Mouse (Mus musculus) heart, adult 8-10 months (tissue): ENCODE data around the gene Emb. TPM values are rescaled to one million over a fixed set of nuclear protein-coding genes. Genes with fewer than 3 reads are reported as not detected.

Experiments
- DNase-seq: peaks from one replicate; pipeline ENCODE4 v3.0.0; 2022; ENCODE audit warnings: low spot score
- total RNA-seq, 4 experiments: library from RNA; stranded (reverse); gene quantifications; 2 replicates each; pipeline ENCODE4 v1.2.4; 2022

The Emb gene
- total RNA-seq, 4 experiments from 2014 or later = 9.1 to 13.0 (median 9.7) TPM

DNA sequence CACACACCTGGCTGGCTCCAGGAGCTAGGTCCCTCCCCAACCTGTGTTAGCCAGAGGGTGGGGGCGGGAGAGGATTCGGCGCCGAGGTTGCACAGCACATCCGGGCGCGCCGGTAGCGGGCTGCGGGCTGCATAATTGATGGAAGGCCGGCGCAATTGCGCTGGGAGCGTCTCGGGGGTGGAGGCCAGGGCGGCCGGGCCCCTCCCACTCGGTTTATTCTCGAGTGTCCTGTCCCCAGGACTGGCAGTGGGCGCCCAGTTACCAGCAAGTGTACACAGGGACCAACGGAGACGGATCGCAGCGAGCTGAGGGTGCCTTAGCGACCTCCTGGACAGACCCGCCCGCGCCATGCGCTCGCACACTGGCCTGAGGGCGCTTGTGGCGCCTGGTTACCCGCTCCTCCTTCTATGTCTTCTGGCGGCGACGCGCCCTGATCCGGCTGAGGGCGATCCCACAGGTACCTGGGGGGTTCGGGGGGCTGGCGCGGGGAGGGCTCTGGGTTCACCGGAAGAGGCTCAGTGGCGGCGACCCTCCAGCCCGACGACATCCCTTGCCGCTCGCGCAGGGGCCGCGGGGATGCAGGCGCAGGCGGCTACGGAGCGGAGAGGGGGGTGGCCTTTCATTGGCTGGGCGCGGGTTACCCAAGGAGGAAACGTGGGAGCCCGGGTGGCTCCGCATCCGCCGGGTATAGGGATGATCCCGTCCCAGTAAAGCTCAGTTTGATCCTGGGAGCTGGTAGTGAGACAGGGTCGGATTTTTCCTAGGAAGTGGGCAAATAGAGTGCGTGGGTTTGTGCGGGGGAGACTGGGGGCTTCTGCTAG lies 12.4 kb downstream of the Emb start, which contains the start of gene Gm17509:
Gene Gm17509 (minus strand): TSS at position 575 of the 821 bp plus-strand sequence.
- peak; percentile 6 for DNase-seq

DNA sequence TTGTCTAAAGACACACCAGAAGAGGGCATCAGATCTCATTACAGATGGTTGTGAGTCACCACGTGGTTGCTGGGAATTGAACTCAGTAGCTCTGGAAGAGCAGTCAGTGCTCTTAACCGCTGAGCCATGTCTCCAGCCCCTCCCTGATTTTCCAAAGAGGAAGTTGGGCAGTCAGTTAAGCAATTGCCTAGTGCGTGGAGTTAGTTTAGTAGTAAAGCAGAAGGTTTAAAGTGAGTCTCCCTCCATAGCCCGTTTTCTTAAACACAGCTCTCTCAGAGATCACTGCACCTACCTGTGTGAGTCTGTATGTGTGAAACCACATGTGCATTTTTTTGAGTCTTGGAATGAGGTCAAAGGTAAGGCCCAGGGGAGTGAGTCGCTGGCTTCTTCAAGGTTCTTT lies 14.8 kb downstream of the Emb start:
- no peak for DNase-seq

DNA sequence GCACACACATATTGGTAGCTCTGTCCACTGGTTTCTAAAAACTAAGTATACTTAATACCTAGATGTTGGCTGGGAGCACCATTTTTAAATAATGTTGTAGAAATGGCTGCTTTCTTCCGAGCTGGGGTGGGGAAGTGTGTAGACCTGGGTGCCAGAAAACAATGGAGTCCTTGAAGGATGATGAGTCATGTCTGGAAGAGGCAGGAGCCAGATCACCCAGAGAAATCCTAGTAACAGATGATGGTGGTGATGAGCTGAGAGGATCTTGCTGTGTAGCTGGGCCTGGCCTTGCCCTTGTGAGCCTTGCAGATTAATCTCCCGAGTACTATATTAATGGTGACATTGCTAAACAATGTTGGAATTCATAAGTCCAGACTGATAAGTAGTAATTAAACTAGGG lies 16.6 kb downstream of the Emb start:
- DNase-seq = no peak

DNA sequence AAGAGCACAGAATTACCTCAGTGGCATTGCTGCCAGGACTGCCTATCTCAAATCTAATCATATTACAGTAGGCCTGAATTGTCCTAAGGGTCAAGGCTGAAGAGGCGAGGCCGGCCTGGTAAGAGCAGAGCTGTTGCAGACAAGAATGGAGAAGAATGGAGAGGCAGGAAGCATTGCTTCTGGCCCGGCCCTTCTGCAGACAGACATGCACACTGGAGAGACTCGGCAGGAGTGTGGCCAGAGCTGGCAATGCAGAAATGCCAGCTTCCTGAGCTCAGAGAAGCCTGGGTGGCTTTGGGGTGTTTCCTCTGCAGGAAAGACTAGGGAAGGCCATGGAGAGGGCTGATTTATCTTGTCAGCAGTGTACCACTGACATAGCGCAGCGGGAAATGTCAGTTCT lies 17.2 kb downstream of the Emb start:
- DNase-seq = no peak

DNA sequence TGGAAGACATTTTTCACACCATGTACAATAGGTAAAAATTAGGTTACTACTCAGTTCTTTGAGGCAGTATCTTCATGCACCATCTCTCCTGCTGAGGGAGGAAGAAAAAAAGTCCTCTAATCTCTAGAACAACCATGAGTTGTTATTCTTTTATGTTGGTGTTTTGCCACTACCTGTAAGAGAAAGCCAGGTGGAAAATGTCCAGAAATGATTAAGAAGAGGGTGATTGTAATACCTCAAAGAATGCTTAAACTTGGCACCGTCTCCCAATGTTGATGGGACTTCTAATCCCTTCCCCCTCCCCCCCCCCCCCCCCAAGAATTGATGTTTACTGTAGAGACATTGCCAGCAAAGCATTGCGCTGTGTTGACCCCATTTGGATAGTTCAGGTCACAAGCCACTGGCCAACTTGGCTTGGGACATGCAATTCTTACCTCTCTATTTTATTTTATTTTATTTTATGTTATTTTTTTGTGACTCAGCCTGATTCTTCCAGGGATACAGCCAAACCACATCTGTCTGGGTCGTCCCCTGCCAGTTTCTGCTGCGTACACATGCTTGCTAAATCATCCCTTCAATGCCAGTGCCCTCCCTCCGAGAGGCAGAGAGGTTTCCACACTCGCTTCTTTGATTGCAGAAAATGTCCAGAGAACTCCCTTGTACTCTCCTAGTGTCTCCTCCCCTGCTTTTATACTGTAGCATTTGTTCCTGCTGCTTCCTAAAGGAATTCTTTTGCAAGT lies 22.2 kb downstream of the Emb start:
- DNase-seq = no peak

DNA sequence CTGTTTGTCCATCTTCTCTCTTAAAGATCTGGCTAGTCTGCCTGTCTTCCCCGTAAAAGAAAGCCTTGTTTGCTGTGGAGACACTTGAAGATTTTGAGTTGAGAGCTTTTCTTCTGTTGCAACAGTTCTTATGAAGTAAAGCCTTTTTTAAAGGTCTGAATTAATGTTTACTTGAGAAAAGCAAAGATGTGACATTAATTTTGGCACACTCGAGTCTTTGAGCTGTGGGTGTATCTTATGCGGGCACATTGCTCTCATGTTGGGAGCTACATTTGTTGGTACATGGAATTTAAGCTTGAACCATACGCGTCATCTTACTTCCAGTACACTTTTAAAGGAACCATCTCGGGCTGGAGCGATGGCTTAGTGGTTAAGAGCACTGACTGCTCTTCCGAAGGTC lies 25.5 kb downstream of the Emb start:
- no peak for DNase-seq

DNA sequence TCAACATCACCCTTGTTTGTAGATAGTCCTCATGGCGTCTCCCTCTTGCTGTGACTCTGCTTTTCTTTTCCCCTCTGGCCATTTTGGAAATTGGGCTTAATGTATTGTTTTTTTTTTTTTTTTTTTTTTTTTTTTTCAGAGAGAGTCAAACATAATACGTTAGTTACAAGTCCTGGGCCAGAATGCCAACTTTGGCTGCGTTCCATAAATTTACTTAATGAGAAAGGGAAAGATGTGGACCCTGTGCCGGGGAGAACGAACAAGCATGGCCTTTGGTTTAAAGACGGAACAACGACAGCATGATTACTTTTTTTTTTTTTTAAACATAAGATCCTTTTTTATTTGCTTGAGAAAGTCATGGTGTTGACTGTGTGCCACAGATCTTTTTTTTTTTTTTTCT lies 26.1 kb downstream of the Emb start:
- DNase-seq = no peak

DNA sequence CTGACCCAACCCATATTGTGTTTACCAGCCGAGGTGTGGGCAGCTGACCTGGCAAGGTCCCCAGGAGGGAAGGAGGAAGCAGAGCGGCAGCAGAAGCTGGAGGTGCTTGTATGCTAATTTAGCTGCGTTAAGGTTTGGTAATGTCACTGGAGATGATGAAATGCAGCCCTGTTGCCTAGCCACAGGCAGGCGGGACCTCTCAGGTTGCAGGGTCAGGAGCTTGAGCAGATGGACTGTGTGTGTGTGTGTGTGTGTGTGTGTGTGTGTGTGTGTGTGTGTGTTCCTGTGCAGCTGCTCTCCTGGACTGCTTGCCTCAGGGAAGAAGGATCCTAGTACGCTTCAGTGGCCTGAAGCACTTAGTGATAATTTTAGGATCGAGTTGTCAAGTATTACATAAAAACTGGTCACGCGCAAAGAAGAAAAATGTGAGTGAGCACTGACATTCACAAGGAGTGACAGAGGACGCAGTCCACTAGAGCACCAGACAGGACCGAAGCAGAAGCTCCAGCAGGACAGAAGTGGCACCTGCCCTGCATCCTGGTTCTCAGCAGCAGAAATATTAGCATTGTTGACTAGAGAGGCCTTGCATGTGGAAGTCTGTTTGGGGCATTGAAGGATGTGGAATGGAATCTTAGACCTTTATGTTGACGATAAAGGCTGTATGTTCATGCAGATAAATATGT lies 27.3 kb downstream of the Emb start:
- no peak for DNase-seq

DNA sequence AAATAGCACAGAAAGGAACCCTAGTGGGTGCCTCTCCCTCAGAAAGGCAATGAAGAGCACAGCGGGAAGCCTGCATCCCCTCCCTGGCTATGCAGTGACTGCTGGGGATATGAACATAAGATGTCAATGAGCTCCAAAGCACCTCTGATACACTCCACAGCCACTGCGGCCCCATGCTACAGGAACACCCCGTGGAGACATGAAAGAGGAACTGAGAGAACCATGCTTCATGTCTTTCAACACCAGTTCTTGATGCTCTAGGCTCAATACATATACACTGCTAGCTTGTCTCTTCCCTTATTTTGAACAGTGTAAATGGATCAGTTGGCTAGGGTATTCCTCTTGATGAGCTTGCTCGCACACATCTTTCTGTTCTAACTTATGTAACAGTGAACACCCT lies 28.8 kb downstream of the Emb start:
- DNase-seq = no peak

DNA sequence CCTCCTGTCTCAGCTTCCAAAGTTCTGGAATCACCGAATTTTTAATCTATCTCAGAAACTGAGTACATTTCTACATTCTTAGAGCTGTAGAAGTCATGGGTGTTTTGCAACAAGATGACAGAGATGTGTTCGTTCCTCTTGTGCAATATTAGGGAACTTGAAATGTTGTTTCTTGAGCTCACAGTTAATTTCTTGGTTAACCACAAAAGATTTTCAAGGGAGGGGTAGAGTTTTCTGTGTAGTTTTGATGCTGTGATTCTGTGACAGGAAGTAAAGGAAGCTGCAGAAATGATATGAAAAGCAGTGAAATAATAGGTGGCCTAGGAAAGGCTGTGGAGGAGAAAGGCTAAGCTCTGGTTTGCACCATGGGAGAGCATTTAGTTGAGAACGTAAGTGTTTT lies 33.7 kb downstream of the Emb start:
- no peak for DNase-seq

DNA sequence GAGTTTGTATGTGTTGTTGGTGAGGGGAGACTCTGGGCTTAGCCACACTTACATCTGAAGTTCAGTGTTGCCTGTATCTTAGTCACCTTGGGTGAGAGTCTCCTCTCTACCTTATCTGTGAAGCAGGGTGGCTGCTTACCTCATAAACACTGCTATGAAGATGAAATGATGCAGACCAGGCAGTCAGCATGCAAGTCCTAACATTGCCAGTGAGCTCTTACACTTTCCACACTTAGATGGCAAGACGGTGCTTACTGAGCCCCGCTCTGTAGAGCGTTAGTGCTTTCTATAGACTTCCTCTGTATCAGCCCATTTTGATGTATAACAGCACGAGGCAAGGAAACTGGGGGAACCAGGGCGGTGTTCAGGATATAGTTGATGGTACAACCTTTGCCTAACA lies 34.3 kb downstream of the Emb start:
- no peak for DNase-seq

DNA sequence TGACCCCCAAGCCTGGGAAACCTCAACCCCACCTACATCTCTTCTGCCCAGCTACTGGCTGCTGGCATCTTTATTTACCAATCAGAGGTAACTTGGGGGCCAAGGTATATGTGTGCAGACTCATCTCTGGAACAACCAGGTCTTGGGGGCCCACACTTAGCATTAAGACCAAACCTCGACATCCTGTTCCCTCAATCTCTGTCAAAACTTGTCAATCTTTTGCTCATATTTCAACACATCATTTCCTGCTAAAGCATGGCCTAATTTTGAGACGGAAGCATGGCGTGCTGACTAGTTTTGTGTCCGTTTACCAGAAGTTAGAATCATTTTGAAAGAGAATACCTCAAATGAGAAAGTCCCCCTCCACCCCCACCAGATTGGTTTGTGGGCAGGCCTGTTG lies 52.4 kb downstream of the Emb start:
- no peak for DNase-seq

DNA sequence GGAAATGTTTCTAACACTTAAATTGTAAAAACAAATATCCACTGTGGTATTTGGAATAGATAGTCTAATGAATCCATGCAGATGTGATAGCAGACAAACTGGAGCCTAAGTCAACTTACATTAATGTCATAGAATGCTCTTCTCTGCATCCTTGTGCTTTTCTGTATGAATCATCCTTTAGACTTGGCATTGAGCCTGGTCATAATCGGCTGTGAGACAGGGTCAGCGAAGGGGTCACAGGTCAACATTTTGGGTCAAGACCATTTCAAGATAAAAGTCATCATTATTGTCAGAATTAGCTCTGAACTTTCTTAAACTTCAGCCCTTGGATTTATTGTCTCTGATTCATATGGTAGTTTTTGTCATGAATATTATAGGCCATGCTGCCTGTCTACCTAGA lies 57.8 kb downstream of the Emb start:
- DNase-seq = no peak

DNA sequence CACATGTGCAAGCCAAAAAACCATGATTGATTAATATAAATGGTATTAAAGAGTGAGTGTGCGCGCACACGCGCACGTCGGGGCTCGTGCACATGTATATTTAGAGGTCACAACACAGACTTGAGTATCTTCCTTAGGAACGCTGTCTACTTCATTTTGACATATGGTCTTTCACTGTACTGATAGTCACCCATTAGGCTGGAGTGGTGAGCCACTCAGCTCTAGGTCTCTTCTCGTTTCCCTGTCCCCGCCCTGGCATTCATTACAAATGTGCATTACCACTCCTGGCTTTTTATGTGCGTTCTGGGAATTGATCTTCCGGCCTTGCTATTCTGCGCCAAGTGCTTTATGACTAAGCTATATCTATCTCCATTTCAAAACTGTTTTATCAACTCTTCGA lies 59.6 kb downstream of the Emb start:
- no peak for DNase-seq

DNA sequence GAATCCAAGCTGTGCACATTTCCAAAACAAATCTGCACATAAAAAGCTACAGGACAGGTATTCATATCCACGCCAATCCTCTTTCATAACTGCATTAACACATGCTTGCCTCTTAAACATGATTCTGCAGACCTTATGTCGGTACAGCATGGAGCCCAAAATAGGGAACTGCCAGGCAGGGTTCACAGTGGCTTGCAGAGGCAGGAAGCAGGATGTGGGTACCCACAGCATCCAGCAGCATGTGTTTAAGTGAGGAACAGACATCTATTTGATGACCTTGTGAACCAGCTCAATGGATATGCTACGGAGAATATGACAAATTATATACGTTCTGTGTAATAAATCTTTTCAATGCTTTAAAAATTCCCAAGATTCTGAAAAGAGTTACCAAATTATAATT lies 75.7 kb downstream of the Emb start:
- DNase-seq = peak; percentile 4

DNA sequence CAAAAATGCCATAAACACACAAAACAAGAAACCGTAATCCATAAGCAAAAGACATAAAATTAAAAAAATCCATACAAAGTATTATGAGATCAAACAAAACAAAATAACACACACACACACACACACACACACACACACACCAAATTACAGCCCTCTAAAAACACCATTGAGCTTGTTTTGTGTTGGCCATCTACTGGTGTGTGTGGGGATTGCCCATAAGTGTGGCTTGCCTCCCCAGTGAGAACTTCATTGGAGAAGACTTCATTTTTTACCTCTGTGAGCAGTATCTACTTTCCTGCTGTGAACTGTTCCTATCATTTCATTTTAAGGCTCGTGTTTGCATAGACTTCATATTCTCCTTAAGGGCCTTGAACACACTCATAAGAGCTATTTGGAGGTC lies 78.6 kb downstream of the Emb start:
- no peak for DNase-seq

DNA sequence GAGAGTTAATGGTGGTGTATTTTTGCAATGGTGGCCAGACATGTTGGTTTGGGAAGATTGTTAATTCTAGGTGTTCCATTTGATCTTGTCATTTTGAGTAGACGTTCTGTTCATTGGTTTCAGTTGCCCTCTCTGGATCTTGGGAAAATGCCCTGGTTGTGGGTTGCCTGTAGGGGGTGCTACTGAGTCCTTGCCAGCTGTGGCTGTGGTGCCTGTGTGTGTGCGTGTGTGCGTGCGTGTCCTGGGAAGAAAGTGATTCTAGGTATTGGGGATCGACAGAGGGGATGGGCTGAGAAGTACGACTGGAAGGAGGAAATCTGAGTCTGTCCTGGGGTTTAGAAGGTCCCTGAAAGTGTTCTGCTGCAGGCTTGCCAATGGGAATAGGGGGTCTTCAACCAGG lies 79.1 kb downstream of the Emb start:
- no peak for DNase-seq

DNA sequence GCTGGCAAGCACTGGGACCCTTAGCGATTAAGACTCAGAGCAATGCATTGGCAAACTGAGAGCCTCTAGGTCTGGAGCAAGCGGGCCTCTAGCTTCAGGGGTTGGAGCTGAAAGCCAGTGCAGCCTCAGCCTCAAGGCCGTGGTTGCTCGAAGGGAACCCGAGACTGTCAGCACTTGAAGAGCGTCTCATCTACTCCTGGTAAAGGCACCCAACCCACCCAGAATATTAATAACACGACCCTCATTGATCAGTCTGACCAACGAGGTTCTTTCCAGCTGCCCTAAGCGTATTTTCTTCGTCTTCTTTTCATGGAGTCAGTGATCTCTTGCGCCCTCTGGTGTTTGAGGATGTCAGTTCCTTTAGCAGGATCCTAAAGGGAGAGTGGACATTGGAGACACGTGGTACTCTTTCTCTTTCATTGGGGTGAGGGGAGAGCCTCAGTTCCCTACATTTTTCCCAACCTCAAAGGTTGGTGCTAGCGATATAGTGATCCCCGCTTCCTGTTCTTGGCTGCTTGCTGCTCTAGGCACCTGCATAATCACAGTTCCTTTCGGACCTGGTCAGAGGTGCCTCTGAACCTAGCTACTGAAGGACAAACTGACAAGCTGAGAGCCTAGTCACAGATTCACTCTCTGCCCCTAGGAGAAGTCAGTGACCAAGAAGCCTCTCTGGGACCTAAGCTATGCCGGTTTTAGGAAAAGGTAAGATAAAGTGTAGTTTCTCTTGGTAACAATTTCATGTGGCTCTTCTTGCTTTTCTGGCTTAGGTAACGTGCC lies 81.3 kb downstream of the Emb start:
- DNase-seq = peak; percentile 53

DNA sequence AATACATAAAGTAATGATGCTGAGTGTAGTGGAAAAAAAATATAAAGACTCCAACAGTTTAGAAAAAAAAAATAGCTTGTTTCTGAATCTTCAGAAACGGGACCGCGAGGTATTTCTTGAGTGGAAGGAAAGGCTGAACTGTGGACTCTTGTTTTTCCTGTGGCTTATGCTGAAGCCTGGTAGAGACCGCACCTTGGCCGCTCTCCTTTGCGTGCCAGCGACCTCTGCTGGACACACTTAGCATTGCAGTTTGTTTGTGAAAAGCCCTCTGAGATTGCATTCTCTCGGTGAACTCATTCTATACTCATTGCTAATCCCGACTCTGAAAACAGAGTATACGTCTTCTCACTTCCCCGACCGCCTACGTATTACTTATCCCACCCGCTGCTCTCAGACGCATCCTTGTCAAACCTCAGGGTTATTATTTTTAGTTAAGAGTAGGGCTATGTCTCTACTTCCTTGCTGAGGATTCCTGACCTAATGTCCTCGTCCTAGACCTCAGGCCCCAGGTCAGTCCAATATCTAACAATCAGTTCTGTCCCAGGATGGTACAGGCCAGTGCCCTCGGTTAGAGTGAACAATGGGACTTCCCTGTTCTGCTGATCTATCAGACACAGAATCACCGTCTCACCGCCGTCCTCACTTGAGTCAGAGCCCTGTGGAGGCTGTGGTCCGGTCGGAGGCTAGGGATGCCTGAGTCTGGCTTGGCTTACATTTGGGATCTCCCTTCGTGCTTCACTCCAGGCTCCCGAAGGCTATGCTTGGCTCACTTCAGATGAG lies 103.3 kb downstream of the Emb start:
- peak; percentile 18 for DNase-seq
